9 mouse cellular contexts compared by ENCODE assay signal in genomic region chr9:90206500-90206899, GRCm38 (mm10). TPM values are rescaled to one million over a fixed set of nuclear protein-coding genes. Genes with fewer than 3 reads are reported as not detected.
A peak's percentile ranks its signal among the peaks of the same experiment; 100 is the strongest.
DNase-seq lines count a peak whose midpoint lies in the region; ATAC-seq and TF ChIP-seq lines count a peak whose summit lies in the region.
"Had no signal": no experiment of that assay in that cellular context is flagged by ENCODE, and none has a peak within 500 bp of the region (broad histone marks: within the 10 kb centered on the region; RNA-seq: fewer than 3 reads in every experiment).

No protein-coding gene starts in this region.

- peak; percentile 88 for DNase-seq in brain, embryonic 14.5 days (ENCODE audit: low read depth)
- DNase-seq in forebrain, embryonic 10.5 days (ENCODE audit: extremely low spot score, low spot score): peak; percentile 76
- DNase-seq in heart, postnatal 4 days: peak; percentile 93
- DNase-seq in layer of hippocampus, adult 2 months (ENCODE audit: low spot score in 2 of 2): peak; percentile 71 to 91
- DNase-seq in lung, postnatal 0 days (ENCODE audit: low spot score): peak; percentile 82
- DNase-seq in ovary, postnatal 14 days (ENCODE audit: low spot score): peak; percentile 77
- peak; percentile 81 to 88 for DNase-seq in thymus, postnatal 36 days

- peaks cover 13% of the 10 kb centered on the region for H3K4me1 ChIP-seq in E14TG2a.4 (replicated peaks; ENCODE audit: low read depth, low read length)
- peaks cover 5% of the 10 kb centered on the region; the same call in 1 of the 2 replicates for H3K4me1 ChIP-seq in forebrain, embryonic 10.5 days
- H3K4me1 ChIP-seq in lung, postnatal 0 days (ENCODE audit: insufficient read depth, low read depth, low read length): no peaks in the 10 kb centered on the region
- H3K4me1 ChIP-seq: heart, embryonic 13.5 days had no signal

- H3K4me3 ChIP-seq in E14TG2a.4 (replicated peaks; ENCODE audit: low read length): no peak overlapping the region
- no peak overlapping the region for H3K4me3 ChIP-seq in forebrain, embryonic 10.5 days
- H3K4me3 ChIP-seq in layer of hippocampus, adult 2 months: no peak overlapping the region
- H3K4me3 ChIP-seq in lung, postnatal 0 days (ENCODE audit: low read depth, low read length): no peak overlapping the region
- H3K4me3 ChIP-seq: heart, embryonic 13.5 days had no signal

- ATAC-seq in lung, postnatal 0 days: peak; percentile 31; the same call in 1 of the 2 replicates

- WGBS in forebrain, embryonic 10.5 days: 45% methylated on average over 2 of the region's 2 CpGs
- WGBS in lung, postnatal 0 days: 39% methylated on average over 2 of the region's 2 CpGs

- no peaks in the 10 kb centered on the region for H3K9me3 ChIP-seq in E14TG2a.4 (ENCODE audit: low read length)
- no peaks in the 10 kb centered on the region for H3K9me3 ChIP-seq in forebrain, embryonic 10.5 days
- H3K9me3 ChIP-seq in lung, postnatal 0 days (ENCODE audit: low read length): no peaks in the 10 kb centered on the region
- H3K9me3 ChIP-seq: heart, embryonic 13.5 days had no signal

- no peak overlapping the region for H3K9ac ChIP-seq in lung, postnatal 0 days (replicated peaks; ENCODE audit: low read depth)
- H3K9ac ChIP-seq: heart, embryonic 13.5 days had no signal

- no peak for TF ChIP-seq POLR2A in brain, embryonic 14.5 days (IDR thresholded peaks at IDR 0.05; ENCODE audit: borderline replicate concordance, extremely low read depth, insufficient read depth, insufficient read length, poor library complexity, severe bottlenecking)

- no peak overlapping the region for H3K27ac ChIP-seq in forebrain, embryonic 10.5 days
- H3K27ac ChIP-seq in layer of hippocampus, adult 2 months: no peak overlapping the region
- no peak overlapping the region for H3K27ac ChIP-seq in lung, postnatal 0 days (ENCODE audit: low read length)
- H3K27ac ChIP-seq: heart, embryonic 13.5 days had no signal

- H3K4me2 ChIP-seq in lung, postnatal 0 days (replicated peaks; ENCODE audit: low read depth, low read length): no peak overlapping the region
- H3K4me2 ChIP-seq: heart, embryonic 13.5 days had no signal

- TF ChIP-seq EP300 in lung, postnatal 0 days (IDR thresholded peaks at IDR 0.05): no peak

- no peaks in the 10 kb centered on the region for H3K27me3 ChIP-seq in E14TG2a.4 (ENCODE audit: insufficient read depth, low read length)
- no peaks in the 10 kb centered on the region for H3K27me3 ChIP-seq in forebrain, embryonic 10.5 days (ENCODE audit: poor library complexity, severe bottlenecking)
- no peaks in the 10 kb centered on the region for H3K27me3 ChIP-seq in lung, postnatal 0 days (replicated peaks; ENCODE audit: insufficient read depth, low read length)
- H3K27me3 ChIP-seq: heart, embryonic 13.5 days had no signal

- H3K36me3 ChIP-seq in E14TG2a.4 (ENCODE audit: insufficient read depth, low read length): peaks cover 40% of the 10 kb centered on the region
- H3K36me3 ChIP-seq in forebrain, embryonic 10.5 days (replicated peaks): peaks cover 45% of the 10 kb centered on the region
- peaks cover 25% of the 10 kb centered on the region; the same call in 1 of the 2 replicates for H3K36me3 ChIP-seq in lung, postnatal 0 days (ENCODE audit: insufficient read depth, low read length)

- TF ChIP-seq CTCF in E14TG2a.4 (conservative IDR thresholded peaks at IDR 0.05; ENCODE audit: low read length): peak; percentile 76
- TF ChIP-seq CTCF in brain, embryonic 14.5 days (IDR thresholded peaks at IDR 0.05; ENCODE audit: borderline replicate concordance, extremely low read depth, insufficient read depth, insufficient read length): peak; percentile 83
- peak; percentile 93 for TF ChIP-seq CTCF in layer of hippocampus, adult 2 months (conservative IDR thresholded peaks at IDR 0.05)
- TF ChIP-seq CTCF in lung, postnatal 0 days (IDR thresholded peaks at IDR 0.05): peak; percentile 96

RNA-seq across cellular contexts. Expression of gene Adamts7, which starts 43.6 kb away (rescaled TPM):
- polyA plus RNA-seq in brain, embryonic 14.5 days (2012; rRNA removed): 35.5 and 43.3 TPM in 2 replicates
- polyA plus RNA-seq in forebrain, embryonic 10.5 days (2016; fragmentation: Nextera tagmentation; extraction: Ambion mirVana): 16.7 and 17.2 TPM in 2 replicates
- 10 to 100 TPM; 17.5 to 17.6 TPM for total RNA-seq in heart, postnatal 4 days (2021)
- under 1 TPM; 0.59 to 0.97 TPM for total RNA-seq in layer of hippocampus, adult 2 months (2021)
- polyA plus RNA-seq in lung, postnatal 0 days (2015; fragmentation: Nextera tagmentation; extraction: Ambion mirVana): 4.1 and 5.4 TPM in 2 replicates
